Mouse (Mus musculus) mouse trophoblast stem cell (cell line): ENCODE measurements around the gene Trim9.

Experiments used
- in situ Hi-C, 2 experiments: fragments of 300-500 bp; cut with MseI, MboI; formaldehyde crosslinking; loops; 2 replicates in 1 of 2; 3 replicates in 1 of 2; pipeline ENCODE4 v1.15.1; 2025

Gene Trim9

DNA sequence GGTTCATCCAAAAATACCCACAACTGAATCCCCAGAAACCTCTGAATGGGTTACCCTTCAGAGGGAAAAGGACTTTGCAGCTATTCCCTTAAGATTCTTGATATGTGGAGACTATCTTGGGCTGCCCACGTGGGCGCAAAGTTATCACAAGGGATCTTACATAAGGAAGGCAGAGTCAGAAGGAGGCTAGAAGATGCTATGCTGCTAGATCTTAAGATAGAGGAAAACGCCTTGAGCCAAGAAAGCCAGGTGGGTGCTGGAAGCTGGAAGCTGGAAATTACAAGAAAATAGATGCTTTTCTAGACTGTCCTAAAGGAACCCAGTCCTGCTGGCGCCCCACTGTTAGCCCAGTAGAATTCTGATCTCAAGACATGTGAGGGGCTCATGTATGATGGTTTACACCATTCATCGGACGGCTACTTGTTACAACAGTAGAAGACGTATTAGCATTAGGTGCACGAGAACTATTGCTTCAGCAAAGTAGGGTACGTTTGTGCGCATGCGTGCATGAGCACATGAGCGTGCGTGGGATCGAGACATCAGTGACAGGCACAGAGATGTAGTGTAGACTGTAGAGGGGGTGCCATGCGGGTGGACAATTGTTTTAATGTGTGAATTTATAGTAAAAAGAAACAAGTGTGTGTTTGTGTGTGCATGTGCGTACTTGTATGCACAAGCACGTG lies 85.0 kb downstream of the Trim9 start:
- in situ Hi-C loops, result no loop called here

- in situ Hi-C loops, result no loop called here
These were observed 96.1 kb downstream of the Trim9 start for GRCm38 (mm10) chr12:70251210-70251884.

DNA sequence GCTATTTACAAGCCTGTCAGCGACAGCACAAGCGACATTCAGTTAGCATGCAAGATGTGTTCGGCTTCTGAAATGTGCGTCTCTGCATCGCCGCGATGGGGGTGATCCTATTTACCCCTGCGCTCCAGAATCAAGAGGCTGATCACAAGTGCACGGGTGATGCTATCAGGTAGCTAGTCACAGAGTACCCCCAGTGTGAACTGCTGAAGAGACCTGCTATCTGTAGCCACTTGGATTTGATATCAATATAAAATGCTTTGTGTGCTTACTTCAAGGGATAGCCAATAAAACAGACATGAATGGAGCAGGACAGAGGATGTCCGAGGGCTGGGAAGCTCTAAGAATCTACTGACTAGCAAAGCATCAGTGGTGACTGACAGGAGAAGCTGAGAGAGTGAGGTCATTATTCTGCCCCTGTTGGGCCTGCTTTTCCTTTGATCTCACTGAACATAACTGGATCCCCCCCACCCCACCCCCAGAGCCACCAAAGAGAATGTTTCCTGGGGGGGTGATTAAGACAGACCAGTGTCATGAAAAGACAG lies 97.7 kb downstream of the Trim9 start:
- in situ Hi-C loops, result loop anchor here in 1 of 2 experiments (25.0 kb wide), 1 partner anchor 188 kb away; no protein-coding TSS in a partner anchor

DNA sequence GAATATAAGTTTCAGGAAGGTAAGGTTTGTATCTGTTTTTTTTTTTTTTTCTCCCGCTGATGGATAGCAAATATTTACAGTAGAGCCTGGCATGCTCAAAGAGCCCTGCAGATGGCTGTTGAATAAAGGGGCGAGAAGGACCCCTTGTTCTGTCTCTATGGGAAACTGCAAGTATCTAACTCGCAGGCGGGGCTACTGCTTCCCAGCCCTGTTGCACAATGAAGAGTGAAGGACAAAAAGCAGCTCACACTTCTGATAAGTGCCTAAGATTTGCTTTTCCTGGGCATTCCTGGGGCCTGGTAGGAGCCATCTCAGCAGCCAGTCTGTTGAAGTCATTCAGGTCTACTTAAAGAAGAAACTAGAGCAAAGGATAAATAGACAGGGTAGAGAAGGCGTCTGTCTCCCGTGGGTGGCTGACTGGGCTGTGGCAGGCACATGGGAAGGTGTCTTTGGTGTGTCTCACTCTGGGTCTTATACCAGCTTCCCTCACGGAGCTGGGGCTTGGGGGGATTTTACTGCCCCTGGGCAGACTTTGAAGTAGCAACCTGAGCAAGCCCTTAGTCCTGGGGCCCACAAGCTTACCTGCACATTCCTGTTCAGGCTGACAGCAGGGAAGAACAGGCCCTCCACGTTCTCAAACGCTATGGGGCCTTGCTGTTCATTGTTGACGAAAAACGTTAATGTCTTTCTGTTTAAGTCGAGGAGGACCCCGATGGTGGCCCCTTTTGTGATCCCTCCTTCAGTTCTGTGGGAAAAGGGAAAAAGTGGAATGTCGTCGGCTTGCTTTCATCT lies 99.5 kb downstream of the Trim9 start:
- in situ Hi-C loops, result loop anchor here in 1 of 2 experiments (25.0 kb wide), 1 partner anchor 189 kb away; no protein-coding TSS in a partner anchor

GRCm38 (mm10) chr12:70242550-70242949 lies 104.9 kb downstream of the Trim9 start:
- in situ Hi-C loops, result loop anchor here in 1 of 2 experiments (25.0 kb wide), 1 partner anchor 195 kb away; no protein-coding TSS in a partner anchor

DNA sequence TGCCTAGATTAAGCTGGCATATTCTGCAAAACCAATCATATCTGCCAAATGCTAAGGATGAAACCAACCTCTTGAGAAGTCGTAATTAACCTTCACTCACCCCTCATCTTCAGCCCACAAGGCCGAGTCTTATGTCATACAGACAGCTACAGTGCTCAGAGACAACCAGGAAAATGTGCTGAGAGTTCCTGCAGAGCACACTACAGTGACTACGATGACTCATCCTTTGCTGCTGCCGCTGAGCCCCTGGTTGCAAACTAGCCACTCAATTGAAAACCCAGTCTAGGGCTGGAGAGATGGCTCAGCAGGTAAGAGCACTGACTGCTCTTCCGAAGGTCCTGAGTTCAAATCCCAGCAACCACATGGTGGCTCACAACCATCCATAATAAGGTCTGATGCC lies 107.7 kb downstream of the Trim9 start:
- in situ Hi-C loops, result loop anchor here (10.0 to 25.0 kb wide), 2 partner anchors 195 to 198 kb away; no protein-coding TSS in a partner anchor

DNA sequence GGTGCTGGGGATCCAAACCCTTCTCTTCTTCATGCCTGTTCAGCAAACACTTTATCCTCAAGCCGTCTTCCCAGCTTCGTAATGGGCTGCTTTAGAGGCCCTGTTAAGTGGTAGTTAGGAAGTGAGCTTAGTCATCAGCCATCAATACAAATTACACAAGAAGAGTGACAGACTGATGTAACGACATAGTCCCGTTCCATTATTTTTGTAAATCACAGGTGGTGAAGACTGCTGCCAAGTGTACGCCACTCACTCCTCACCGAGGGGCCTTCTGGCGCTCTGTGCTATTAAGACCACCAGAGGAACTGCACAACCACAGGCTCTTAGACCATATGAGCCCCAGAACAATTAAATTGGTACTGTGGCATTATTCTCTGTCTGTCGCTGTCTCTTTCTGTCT lies 108.8 kb downstream of the Trim9 start:
- in situ Hi-C loops, result loop anchor here (10.0 to 25.0 kb wide), 2 partner anchors 196 to 199 kb away; no protein-coding TSS in a partner anchor

DNA sequence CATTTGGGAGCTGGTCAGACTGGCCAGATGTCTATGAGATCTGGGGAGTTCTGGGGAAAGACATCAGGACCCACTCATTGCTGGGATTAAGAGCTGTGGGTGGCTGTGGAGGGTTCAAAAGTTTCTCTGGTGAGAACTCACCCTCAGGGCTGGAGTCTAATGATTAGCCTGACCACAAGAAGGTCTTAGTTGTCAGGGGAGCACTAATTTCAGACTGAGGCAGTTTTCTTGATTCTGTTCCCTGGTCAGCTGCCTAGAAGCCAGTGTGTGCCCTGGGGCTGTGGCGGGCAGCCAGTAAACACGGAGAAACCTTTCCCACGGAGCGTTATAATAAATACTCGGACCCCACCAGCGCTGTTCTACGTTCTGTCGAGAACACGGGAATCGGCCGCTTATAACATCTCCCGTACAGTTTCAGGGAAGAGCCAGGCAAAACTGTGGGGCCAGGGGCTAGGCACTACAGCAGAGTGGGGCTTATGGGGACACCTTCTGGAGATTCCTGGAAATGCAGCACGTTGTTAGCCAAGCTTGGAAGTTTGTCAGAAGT lies 112.4 kb downstream of the Trim9 start:
- in situ Hi-C loops, result loop anchor here (10.0 to 25.0 kb wide), 2 partner anchors 200 to 202 kb away; no protein-coding TSS in a partner anchor

GRCm38 (mm10) chr12:70234411-70234810 lies 113.0 kb downstream of the Trim9 start:
- in situ Hi-C loops, result loop anchor here (10.0 to 25.0 kb wide), 2 partner anchors 200 to 203 kb away; no protein-coding TSS in a partner anchor

- in situ Hi-C loops, result loop anchor here (10.0 to 25.0 kb wide), 2 partner anchors 201 to 204 kb away; no protein-coding TSS in a partner anchor
These were observed 113.6 kb downstream of the Trim9 start for GRCm38 (mm10) chr12:70233637-70234315.

- in situ Hi-C loops, result loop anchor here (10.0 to 25.0 kb wide), 2 partner anchors 203 to 205 kb away; no protein-coding TSS in a partner anchor
These were observed 115.3 kb downstream of the Trim9 start for GRCm38 (mm10) chr12:70232020-70232544.

GRCm38 (mm10) chr12:70231294-70231693 lies 116.1 kb downstream of the Trim9 start, which contains the start of gene Pygl:
Pygl (minus strand) TSS chr12:70231488.
- in situ Hi-C loops, result loop anchor here (10.0 to 25.0 kb wide), 2 partner anchors 204 to 206 kb away; no protein-coding TSS in a partner anchor

DNA sequence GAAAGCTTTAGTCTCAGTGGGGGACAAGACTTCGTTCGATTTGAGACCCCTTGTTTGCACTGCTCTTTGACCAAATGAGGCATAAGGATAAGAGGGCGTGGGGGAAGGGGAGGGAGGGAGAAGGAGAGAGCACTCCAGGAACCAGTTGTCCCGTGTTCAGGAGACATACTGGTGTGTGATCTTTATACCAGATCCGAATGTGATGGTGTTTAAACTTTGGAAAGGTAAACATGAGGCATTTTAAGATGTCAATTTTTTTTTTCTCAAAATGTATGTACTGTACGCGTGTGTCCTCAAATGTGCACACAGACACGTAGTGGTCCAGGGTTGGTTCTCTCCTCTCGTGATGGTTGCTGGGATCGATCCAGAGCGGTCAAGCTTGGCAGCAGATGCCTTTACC lies 119.3 kb downstream of the Trim9 start:
- in situ Hi-C loops, result loop anchor here in 1 of 2 experiments (25.0 kb wide), 1 partner anchor 209 kb away; no protein-coding TSS in a partner anchor

DNA sequence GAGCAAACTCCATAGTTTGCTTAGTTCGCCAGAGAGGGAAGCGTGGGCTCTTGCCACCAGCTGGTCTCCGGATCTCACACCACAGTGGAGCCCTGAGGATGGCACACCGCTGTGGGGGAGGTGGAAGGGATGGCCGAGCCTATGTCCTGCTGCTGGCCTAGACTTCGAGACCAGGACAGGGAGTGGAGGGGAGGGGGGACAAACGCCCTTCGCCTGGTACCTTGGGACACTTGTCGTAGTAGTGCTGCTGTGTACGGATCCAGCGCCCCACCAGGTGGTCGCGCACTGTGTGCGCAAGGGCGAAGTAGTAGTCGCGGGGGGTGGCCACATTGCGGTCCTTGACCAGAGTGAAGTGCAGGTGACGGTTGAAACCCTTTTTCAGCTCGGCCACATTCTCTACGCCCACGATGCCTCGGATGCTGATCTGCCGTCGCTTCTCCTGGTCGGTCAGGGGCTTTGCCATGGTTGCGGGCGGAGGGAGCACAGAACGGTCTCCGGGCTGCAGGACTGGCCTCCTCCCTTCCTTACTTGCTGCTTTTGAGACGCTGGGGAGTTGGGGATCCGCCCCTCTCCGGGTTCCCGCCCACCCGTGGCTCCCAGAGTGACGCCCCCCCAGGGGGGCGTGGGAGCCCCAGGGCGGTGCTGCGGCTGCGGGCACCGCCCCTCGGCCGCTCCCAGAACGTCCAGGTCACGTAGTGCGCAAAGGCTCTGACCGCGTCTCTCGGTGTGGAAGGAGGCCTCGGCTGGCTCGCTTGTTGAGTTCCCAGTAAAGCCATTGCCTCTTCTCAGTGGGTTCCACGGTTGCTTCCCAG lies 120.1 kb downstream of the Trim9 start:
- in situ Hi-C loops, result loop anchor here in 1 of 2 experiments (25.0 kb wide), 1 partner anchor 210 kb away; no protein-coding TSS in a partner anchor

DNA sequence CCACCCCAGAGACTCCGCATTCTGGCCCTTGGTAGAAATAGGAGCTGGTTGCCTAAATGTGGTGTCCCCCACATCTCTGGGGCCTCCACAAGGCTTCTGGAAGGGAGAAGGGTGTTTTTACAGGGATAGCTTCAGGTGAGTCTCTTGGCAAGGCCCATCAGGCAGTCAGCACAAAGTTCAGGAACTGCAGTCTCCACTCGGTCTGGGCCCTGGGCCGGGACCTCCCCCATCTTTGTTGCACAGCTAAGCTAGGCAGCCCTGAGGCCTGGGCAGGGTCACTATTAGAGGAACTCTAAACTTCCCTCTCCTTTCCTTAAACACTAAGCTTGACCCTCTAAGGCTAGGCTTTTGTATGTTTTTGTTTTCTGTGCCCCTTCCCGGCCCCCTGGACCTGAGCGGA lies 120.8 kb downstream of the Trim9 start:
- in situ Hi-C loops, result loop anchor here in 1 of 2 experiments (25.0 kb wide), 1 partner anchor 211 kb away; no protein-coding TSS in a partner anchor

DNA sequence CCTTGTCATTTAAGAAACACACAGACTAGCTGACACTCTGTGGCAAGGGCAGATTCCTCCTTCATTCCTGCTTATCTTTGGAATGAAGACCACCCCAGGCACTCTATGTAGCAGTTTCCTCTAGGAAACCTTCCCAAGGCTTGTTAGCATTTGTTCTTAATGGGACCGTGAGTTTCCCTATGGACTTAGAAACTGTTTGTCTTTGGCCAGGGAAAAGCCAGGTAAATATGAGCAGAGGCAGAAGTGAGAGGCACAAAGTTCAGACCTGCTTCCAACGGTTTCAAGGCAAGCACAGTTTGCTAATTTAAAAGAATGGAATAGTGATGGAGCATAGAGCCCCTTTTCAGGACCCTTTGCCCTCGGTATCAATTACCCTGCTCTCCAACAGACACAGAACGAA lies 124.1 kb downstream of the Trim9 start:
- in situ Hi-C loops, result no loop called here

GRCm38 (mm10) chr12:70221425-70221824 lies 126.0 kb downstream of the Trim9 start:
- in situ Hi-C loops, result no loop called here

- in situ Hi-C loops, result no loop called here
These were observed 128.4 kb downstream of the Trim9 start for GRCm38 (mm10) chr12:70218795-70219540.
